Mouse (Mus musculus) kidney, adult 8-10 months (tissue): ENCODE measurements around the gene Dnajb1.

Experiments used
- DNase-seq, 2 experiments: peaks; one replicate each; pipeline ENCODE4 v3.0.0; 2022

Gene Dnajb1

DNA sequence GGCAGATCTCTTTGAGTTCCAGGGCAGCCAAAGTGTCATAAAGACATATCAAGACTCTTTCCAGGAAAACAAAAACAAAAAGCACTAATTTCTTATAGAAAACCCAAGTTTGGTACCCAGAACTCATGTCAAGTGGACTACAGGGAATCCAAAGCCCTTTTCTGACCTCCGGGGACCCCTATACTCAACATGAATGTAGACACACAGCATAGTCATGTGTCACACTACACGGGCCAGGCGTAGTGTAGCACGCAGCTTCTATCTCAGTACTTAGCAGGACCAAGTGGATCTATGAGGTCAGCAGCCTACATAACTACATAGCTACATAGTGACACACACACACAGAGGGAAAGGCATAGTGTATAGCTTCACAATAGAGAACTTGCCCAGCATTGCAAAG, 5.7 kb downstream of the Dnajb1 start:
- no peak for DNase-seq

DNA sequence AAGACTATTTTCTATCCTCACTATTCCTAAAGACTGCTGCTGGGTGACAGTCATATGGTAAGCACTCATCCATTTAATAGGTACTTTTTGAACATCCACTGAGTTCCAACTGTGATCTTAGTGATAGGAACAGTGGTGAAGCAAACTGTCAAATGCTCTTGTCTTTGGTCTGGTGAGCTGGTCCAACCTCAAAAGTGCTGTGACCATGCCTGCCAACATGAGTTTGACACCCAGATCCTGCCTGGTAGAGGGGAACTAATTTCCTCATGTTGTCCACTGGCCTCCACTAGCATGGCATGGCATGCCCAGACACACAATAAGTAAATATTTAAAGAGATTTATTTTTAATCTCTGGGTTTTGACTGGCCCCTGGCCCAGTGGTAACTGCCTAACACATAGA, 8.6 kb downstream of the Dnajb1 start:
- no peak for DNase-seq

DNA sequence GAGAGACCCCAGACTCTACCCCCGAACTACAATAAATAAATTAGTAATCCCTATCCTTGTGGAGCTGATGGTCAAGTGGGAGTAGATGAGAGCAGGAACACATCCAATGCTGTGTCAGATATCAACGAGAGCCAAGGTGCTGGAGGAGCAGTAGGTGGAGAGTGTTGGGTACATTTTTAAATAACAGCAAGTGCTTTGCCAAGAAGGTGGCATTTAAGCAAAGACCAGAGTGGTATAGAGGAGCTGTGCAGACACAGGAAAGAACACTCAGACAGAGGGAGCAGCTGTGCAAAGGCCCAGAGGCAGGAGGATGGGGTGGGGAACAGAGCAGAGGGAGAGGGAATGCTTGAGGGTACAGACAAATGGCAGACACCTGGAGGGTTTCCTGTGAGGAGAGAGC, 9.1 kb downstream of the Dnajb1 start:
- DNase-seq = no peak

DNA sequence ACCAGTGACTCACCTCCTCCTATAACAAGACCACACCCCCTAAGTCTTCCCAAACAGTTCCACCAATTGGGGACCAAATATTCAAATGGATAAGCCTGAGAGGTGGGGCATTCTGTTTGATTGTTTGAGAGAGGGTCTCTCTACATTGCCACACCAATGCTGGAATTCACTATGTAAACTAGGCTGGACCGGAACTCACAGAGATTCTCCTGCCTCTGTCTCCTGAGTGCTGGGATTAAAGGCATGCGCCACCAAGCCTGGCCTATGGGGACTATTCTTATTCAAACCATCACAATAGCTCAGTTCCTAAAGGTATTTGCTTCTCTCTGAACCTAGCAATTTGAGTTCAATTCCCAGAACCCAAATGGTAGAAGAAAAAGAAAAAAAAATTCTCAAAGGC, 10.6 kb downstream of the Dnajb1 start:
- DNase-seq = no peak

DNA sequence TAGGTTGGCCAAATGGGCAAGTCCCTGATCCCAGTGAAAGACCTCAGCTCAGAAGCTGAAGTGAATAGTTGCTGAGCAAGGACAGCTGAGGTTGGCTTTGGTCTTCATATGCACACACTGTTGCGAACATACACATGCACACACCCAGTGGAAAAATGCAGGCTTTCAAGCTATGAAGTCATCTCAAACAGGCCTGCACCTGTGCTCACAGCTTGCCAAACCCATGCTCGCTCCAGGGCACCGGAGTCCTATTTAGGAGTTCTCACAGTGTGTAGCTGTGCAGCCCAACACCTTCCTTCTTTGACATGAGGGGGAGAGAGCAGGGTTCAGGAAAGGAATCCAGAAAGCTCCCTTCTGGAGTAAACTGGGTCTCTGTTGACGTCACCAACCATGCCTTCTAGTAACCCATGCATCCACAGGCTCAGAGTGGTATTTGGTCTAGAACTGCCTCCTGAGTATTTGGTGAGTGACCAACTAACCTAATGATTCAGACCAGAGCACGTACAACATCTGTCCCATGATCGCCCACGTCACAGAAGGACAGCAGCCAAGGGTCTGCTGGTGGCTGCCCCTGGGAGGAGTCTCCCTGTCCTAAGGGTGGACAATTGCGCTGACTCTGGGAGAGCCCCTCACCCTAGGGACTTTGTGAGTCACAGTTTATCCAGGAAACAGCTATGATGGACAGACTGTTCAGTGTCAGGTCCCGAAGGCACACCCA, 11.7 kb downstream of the Dnajb1 start:
- no peak for DNase-seq

DNA sequence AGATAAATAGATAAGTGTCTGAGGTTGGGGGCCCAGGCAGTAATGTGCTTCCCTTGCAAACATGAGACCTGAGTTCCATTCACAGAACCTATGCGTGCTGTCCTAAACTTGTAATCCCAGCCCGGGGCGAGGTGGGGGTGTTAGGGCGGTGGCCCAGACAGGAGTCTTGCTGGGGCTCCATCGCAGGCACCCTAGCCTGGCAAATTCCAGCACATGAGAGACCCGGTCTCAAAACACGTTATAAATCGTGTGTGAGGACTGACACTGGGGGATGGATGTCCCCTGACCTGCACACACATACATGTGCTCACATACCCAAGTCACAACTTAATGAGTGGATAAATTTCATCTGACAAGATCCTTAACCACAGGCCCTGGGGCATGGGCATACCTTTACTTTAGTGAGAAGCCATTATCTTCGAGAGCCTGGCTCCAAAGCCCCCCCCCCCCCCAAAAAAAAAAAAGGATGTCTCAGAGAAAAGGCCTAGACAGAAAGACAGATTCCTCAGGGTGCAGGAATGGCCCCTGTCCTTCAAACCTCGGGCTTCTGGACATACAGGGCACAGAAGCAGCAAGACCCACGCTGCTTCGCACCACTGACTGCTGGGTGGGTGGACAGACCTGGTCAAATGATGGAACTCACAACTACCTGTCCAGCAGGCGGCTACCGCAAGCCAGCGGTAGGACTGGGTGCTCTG, 13.8 kb downstream of the Dnajb1 start:
- DNase-seq = no peak

DNA sequence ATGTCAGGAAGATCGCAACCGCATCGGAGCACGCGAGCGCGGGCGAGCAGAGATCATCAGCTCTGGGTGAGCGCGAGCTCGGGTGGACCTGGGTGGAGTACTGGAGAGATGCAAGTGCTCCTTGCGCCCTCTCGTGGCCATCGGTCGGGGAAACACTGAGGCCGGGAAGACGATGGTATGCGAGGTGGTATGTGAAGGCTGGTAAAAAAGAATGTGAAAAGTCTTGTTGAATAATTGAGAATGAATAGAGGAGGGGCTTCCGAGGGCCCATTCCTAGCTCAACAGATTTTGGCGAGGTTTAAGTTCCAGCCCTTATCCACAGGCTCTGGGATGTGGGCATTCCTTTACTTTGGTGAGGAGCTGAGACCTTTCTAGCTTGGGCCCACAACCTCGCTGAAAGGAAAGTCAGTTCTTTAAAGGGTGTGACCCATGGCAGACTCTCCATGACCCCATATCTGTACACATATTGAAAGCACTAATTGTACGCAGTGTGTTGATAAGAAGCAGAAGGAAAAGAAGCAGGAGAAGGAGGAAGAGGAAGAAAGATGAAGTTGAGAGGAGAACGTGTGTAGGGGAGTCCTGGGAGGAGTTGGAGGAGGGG, 14.5 kb downstream of the Dnajb1 start:
- DNase-seq = peak; percentile 73 to 86

DNA sequence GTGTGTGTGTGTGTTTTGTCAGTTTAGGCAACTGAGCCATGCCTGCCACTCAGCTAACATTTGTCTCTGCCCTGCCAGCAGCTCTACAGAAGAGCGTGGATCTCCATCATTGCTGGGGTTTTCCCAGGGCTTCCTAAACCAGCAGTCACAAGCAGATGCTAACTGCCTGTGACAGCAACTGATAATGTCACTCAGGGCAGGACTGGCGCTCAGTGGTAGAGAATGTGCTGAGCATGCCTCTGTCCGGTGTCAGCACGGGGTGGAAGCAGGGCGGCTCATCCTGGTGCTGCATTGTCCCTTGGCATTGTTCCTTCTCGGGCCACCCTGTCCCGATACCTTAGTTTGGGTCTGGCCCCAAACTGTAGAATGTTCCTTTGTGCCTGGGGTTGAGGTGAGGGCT, 15.6 kb downstream of the Dnajb1 start:
- DNase-seq = no peak

DNA sequence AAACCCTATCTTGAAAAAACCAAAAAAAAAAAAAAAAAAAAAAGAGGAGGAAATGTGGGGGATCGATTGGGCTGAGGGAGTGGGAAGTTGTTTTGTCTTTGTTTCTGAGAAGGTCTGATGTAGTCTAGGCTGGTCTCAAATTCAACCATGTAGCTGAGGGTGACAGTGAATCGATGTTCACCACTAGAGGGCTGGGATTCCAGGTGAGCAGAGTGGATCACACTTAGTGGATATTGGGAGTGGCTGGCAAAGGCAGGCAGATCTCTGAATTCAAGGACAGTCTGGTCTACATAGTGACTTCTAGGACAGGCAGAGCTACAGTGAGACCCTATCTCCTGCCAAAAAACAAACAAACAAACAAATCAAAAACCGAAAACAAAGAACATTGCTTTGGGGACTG, 16.7 kb downstream of the Dnajb1 start:
- DNase-seq = peak in 1 of 2 experiments; percentile 57

DNA sequence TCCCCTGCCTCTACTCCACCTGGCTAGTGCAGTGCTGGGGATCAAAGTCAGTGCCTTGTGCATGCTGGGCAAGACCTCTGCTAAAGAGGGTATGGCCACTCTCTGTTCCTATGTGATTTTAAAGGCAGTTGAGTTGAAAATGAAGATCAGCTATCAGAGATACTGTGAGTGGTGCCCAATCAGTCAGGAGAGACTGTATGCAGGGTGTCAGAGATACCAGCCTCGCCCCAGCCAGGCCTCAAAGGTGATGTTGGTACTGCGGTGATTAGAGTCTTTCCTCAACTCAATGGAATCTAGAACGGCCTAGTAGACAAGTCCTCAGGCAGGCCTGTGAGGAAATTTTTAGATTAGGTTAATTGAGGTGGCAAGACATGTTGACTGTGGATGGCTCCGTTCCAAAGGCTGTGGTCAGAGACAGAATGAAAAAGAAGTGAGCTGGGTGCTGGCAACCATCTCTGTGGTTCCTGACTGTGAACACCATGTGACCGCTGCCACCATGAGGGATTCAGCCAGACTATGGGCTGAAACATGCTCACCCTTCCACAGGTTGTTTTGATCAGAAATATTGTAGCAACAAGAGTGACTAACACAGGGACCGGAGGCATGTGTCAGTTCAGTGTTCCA, 17.8 kb downstream of the Dnajb1 start:
- DNase-seq = no peak

DNA sequence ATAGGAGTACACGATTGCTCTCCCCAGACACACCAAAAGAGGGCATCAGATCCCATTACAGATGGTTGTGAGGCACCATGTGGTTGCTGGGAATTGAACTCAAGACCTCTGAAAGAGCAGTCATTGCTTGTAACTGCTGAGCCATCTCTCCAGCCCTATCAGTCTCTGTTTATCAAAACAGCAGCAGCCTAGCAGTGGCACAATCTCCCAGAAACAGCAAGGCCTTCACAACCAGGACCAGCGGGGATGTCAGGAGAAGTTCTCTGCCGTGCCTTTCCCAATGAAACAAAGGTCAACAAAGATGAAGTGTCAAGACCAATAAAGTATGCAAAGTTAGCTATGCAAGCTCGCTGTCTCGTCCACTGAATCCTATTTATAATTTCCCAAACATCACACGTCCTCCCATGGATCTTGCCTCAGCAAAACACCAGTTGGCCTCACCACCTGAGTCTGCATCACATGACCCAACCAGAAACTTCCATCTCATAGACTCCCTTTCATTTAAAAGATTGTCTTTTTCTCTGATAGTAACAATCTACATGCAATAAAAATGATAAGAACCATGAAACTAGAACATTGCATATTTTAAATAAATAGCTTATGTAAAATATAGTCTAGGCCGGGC, 24.2 kb downstream of the Dnajb1 start:
- DNase-seq = no peak

DNA sequence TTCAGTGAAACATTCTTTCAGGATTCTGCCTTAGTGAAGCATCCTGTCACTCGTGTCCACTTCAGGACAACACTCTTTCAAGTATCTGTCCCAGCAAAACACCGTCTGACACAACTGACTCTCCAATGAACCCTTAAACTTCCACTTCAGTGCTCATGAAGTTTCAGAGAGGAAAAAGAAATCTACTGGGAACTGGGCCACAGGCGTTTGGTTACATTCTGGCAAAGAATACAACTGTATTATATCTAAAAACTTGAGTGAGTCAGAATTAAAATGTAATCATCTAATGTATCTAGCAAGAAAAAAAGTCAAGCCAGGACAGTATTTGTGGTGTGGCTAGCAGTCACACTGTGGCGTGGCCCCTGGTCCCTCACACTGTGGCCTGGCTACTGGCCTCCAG, 30.9 kb downstream of the Dnajb1 start:
- DNase-seq = no peak

DNA sequence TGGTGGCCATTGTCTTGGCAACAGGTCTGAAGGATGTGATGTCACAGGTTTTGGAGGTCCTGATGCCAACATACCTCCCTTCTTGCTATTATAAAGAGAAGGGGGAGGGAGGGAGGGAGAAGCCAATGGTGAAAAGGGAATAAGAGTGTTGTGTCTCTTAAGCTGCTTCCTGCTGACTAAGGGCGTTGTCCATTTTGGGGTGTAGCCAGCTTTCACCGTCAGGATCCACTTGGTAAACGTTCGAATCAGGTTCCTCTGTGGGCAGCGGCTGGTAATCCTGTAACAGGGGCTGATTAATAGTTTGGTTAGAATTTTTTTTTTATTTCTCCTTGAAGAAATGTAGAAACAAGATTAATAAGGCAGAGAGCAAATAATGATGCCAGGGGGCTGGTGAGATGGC, 31.7 kb downstream of the Dnajb1 start:
- DNase-seq = no peak

DNA sequence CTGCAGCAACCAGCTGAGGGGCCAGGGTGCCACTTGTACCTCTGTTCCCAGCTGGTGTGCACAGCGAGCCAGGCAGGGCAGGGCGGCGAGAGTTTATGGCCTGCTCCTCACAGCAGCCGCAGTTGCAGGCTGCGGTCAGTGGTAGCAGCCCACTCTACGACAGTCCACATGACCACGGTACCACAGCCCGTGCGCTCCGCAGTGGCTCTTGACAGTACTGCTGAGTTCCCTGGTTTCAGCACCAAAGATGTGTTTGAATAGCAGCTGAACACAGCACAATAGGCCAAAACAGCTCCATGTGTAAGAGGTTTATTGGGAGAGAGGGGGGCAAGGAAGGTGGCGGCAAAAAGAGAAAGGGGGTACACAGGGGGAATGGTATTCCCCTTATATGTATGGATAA, 39.5 kb downstream of the Dnajb1 start:
- DNase-seq = no peak

DNA sequence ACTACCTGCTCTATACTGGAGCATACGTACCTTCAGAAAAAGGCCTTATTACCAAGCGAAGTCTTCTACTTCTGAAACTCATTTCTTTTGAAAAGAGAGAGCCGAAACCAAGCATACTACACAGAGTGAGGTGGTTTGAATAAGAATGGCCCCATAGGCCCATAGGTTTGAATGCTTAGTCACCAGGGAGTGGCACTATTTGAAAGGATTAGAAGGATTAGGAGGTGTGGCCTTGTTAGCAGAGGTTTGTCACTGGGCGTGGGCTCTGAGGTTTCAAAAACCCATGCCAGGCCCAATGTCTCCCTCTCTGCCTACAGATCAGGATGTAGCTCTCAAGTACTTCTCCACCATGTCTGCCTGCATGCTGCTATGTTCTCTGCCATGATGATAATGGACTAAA, 40.0 kb downstream of the Dnajb1 start:
- DNase-seq = no peak

DNA sequence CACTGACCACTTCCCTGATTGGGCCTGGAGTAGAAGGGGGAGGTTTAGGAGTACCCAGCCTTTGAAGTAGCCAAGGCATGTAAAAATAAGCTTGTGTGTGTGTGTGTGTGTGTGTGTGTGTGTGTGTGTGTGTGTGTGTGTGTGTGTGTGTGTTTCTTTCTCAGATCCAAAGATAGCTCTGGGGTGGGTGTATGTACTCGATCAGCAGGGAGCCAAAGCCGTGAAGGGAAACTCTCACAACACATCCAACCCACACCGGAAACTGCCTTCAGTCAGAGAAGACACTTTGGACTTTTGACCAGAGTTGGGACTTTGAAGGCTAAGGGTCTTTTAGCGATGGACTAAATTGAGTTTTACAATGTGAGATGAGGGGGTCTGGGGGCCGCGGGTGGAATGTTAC, 41.7 kb downstream of the Dnajb1 start:
- DNase-seq = no peak

DNA sequence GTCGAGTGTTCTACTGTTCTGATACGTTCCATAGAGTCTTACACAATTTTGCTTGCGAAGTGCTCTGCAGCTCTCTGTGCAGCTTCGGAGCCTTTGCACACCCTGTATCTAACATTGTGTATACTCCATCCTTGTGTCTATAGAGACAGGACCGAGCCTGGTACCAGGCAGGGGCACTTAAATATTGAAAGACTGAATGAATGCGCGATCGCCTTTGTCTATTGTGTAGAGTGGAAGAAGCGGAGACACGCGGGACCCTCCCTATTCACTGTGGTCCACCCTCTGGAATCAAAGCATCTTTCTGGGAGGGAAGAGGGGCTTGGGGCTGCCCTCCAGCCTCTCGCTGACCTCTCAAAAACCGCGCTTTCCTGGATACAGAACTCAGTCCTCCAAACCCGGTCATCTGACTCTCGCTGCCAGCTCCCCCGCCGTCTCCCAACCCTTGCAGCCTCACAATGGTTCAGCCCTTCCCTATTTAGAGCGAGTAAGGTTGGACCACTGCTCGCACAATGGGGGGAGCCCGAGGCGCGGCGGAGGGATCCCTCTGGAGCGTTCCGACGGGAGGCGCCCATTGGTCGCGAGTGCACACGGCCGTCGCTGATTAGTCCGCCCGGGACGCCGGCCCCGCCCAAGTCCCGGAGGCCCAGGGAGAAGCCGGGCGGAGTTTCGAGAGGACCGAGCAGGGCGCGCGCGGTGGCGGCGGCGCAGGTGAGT, 44.2 kb downstream of the Dnajb1 start, which contains the start of gene Gipc1:
Gene Gipc1, plus strand, starts transcription at position 648 of the 714 bp plus-strand sequence.
- peak; percentile 97 for DNase-seq

DNA sequence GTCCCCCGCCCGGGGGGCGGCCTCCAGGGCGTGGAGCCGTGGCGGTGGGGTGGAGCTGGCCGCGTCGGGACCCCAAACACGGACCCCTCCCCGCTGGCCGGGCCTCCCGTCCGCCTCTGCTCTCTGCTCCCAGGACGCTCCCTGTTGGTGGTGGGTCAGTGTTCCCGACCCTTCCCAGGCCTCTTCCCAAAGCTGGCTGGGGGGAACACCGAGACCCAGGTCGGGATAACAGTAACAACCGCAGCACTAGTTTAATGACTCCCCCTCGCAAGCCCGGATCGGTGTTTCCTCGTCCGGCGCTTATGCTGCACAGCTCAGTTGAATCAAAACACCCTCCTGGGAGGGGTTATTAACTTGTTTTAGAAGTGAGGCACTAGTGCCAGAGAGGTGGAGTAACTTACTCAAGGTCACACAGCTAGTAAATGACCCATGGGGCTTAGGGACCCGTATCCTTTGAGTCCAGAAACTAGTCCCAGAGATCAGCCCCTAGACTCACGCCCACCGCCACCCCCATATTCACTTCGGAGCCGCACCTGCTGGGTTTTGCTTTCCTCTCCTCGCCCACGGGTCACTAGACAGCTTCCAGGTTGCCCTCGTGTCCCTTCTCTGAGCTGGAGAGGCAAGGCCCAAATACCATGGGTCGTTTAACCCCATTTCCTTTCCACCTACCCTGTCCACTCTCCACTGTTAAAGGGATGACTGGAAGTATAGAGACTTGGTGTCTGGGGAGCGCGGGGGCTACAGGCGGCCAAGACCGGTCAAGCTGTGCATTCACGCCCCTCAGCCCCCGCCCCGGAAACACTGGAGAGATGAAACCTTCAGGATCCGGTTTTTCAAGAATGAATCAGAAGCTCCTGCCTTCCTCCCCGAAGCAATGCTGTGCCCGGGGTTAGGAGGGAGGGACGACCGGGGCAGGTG, 45.0 kb downstream of the Dnajb1 start:
- DNase-seq = no peak

DNA sequence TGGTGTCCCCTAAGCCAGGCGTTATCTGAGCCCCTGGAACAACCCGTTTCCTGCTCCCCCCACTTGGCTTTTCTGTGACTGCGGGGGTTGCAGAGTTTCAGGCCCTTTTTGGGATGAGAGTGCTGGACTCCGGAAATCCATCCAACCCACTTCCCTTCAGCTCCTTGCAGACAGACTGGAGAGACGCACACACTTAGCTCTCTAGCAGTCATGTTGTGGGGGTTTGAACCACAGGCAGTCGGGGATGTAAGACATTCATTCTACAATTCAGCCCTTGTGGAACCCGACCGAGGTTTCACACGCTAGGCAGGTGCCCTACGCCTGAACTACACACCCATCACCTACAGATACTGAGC, 45.6 kb downstream of the Dnajb1 start:
- no peak for DNase-seq

DNA sequence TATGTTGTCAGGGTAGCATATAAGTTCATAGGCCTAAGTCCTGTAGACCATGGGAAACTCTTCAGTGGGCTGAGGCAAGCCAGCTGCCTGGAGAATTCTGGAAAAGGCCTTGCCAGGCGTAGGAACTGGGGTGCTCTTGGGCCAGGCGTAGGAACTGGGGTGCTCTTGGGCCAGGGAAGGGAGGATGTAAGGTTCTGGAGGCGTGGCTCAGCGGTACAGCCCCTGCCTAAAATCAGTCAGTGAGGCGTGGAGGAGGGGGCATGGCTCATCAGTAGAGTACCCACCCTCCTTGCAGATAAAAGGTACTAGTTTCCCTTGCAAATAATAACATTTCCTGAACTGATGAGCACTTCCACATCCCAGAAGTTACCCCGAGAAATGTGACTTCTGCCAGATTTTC, 46.7 kb downstream of the Dnajb1 start:
- DNase-seq = no peak

DNA sequence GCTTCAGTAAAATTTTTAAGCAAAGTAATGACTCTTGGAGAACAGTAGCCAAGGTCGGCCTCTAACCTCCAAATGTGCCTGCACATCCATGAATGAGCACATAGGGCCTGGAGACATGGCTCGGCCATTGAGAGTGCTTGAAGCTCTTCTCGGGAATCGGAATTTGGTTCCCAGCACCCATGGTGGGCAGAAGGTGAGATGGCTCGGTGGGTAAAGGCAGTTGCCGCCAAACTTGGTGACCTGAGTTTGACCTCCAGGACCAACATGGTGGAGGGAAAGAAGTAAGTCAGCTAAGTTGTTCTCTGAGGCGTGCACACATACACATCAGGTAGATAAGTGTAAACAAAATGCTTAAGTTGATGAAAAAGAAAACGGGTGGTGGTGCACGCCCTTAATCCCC, 48.0 kb downstream of the Dnajb1 start:
- no peak for DNase-seq
